Mouse (Mus musculus): ENCODE measurements at regions not wholly inside any gene's neighbourhood (a gene's known extent, or its start where the extent isn't known, plus 50 kb on each side); places are given as distances from the start of the nearest gene placed in this dataset.

DNA sequence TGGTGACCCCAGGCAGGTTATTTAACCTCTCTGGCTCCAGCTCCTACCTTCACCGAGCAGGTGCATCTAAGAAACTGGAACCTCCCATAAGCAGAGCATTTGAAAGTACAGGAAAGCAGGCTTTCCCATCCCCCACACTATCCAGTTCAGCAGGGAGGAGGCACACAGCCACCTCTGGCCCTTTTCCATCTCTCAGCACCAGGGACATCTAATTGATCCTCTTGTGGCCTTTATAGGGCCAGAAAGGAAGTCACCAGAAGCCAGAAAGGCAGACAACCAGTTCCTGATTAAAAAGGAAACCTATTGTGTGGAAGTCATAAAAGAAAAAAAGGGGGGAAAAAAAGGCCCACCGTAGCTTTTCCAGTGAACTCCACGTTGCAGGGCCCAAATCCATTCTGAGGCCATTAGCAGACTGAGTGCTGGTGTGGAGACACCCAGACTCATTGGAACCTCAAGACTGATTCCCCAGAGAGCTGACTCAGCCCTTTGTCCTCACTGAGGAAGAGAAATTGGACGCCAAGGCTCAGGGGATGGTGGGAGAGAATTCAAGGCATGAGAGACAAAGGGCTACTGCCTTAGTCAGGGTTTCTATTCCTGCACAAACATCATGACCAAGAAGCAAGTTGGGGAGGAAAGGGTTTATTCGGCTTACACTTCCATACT is 163.2 kb upstream of the Zmiz1 start:
- no peak for TF ChIP-seq POLR2A (IDR thresholded peaks at IDR 0.05; ENCODE audit: insufficient read depth, low read depth, low read length)
- no peak for TF ChIP-seq CTCF (IDR thresholded peaks at IDR 0.05; ENCODE audit: insufficient read depth, low read depth, low read length)

Measured in olfactory bulb, adult 2 months (tissue).